Mouse (Mus musculus): ENCODE data around the gene Gm49358.

DNA sequence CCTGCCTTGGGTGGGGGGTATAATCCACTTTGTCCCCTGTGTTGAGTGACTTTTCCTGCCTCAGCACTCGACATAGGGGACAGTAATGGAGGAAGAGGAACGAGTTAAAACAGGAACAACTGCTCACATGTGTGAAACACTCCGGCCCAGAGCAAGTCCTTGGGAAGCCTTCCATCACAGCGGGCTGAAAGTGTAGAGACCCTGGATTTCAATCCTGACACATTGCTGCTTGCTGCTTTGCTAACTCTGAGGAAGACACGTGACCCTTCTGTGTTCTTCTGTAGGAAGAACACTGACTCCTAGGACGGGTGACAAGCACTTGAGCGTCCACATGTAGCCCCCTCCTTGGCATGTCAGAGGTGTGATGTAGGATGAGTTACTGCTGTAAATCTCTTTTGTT, 51.4 kb downstream of the Gm49358 start:
- TF ChIP-seq CTCF (IDR thresholded peaks at IDR 0.05; ENCODE audit: extremely low read depth, insufficient read depth, insufficient read length, insufficient replicate concordance), result no peak
- TF ChIP-seq POLR2A (IDR thresholded peaks at IDR 0.05; ENCODE audit: low read depth, low read length), result no peak
